Mouse (Mus musculus) layer of hippocampus, postnatal 25 days (tissue): Measurements from ENCODE around the gene Ninj2. TPM values are rescaled to one million over a fixed set of nuclear protein-coding genes. Genes with fewer than 3 reads are reported as not detected.

Source experiments
- DNase-seq, 2 experiments: peaks; one replicate each; pipeline ENCODE4 v3.0.0; 2022; ENCODE audit warnings: mixed read lengths in 2 of 2, low spot score in 1 of 2; ENCODE audit errors: extremely low spot score in 1 of 2
- total RNA-seq, 2 experiments: library from RNA; stranded (reverse); gene quantifications; 2 replicates each; pipeline ENCODE4 v1.2.3; 2021

Ninj2 gene
- total RNA-seq, 2 experiments from 2014 or later = 2.3 to 2.9 TPM

GRCm38 (mm10) chr6:120241453-120241852 lies 148.3 kb downstream of the Ninj2 start:
- DNase-seq = no peak

GRCm38 (mm10) chr6:120242530-120242929 lies 149.4 kb downstream of the Ninj2 start:
- no peak for DNase-seq

GRCm38 (mm10) chr6:120243250-120243649 lies 150.1 kb downstream of the Ninj2 start:
- DNase-seq = no peak

- DNase-seq = no peak
These were observed 153.5 kb downstream of the Ninj2 start for GRCm38 (mm10) chr6:120246676-120247075.

- no peak for DNase-seq
These were observed 156.7 kb downstream of the Ninj2 start for GRCm38 (mm10) chr6:120249831-120250230.

Other genes with a start within 250 kb of the Ninj2 start
- 10 to 100 TPM; 56.8 to 64.6 TPM for gene Erc1, start 245.2 kb upstream of the Ninj2 start, total RNA-seq
- gene Rad52, start 190.7 kb upstream of the Ninj2 start, total RNA-seq = 10 to 100 TPM; 31.4 to 40.8 TPM
- gene Wnk1, start 54.7 kb upstream of the Ninj2 start, total RNA-seq = 100 to 1,000 TPM; 158 to 195 TPM
- not detected for gene D330020A13Rik, start 201.0 kb downstream of the Ninj2 start, total RNA-seq
- under 1 TPM; 0.49 to 0.61 TPM for gene B4galnt3, start 201.2 kb downstream of the Ninj2 start, total RNA-seq